Mouse (Mus musculus): ENCODE measurements at regions not wholly inside any gene's neighbourhood (a gene's known extent, or its start where the extent isn't known, plus 50 kb on each side); places are given as distances from the start of the nearest gene placed in this dataset.

DNA sequence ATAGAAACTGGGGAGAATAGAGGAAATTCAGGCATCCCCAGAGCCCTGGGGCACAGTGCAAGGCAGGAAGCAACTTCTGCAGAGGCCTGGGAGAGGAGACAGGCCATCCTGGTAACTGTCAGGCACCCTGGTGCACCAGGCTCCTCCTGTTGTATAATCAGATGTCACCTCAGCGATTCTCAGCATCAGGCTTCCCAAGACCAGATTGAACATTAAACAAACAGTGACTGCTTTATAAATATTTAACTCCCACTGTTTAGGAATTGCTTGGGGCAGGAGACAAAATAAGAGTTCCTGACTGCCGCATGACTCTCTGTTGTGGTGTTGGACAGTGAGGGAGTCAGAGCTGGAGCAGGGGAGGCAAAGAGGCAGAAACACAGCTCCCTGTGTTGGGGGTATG is 1210.1 kb upstream of the A1bg start:
- peaks cover 0 to 5% of the 10 kb centered on the region in 2 experiments; a peak in 1 of 4 replicates for H3K4me1 ChIP-seq (ENCODE audit: control insufficient read depth in 1 of 2, insufficient read depth in 2 of 2, low read length in 2 of 2)
- H3K79me2 ChIP-seq (ENCODE audit: control insufficient read depth, insufficient read depth, low read length, poor library complexity): peaks cover 62% of the 10 kb centered on the region
- no peak overlapping the region for H3K27ac ChIP-seq (ENCODE audit: control insufficient read depth, low read depth, low read length)
- H3K9me3 ChIP-seq (replicated peaks; ENCODE audit: insufficient read depth, low read length): no peaks in the 10 kb centered on the region
- no peak overlapping the region for H3K4me3 ChIP-seq (ENCODE audit: control insufficient read depth in 1 of 2, insufficient read depth in 1 of 2, low read depth in 2 of 2, low read length in 2 of 2)
- H3K9ac ChIP-seq (ENCODE audit: control insufficient read depth, low read depth, low read length, poor library complexity, severe bottlenecking): no peak overlapping the region
- TF ChIP-seq NRF1 (IDR thresholded peaks at IDR 0.05; ENCODE audit: insufficient read depth, low read depth, low read length, poor library complexity, severe bottlenecking): no peak
- TF ChIP-seq EP300 (IDR thresholded peaks at IDR 0.05; ENCODE audit: low read depth in 1 of 2, low read length in 2 of 2): no peak
- no peak for TF ChIP-seq MYC (IDR thresholded peaks at IDR 0.05; ENCODE audit: low read depth, low read length)
- TF ChIP-seq ZMIZ1 (IDR thresholded peaks at IDR 0.05; ENCODE audit: low read depth, low read length): no peak
- TF ChIP-seq TCF12 (IDR thresholded peaks at IDR 0.05; ENCODE audit: low read depth, low read length): no peak
- no peak for TF ChIP-seq MAX (IDR thresholded peaks at IDR 0.05; ENCODE audit: low read length)
- no peak for TF ChIP-seq GATA1 (IDR thresholded peaks at IDR 0.05; ENCODE audit: low read depth, low read length)
- no peak for TF ChIP-seq CTCF (IDR thresholded peaks at IDR 0.05 in 2 of 3, conservative IDR thresholded peaks at IDR 0.05 in 1 of 3; ENCODE audit: control insufficient read depth in 1 of 3, insufficient read depth in 1 of 3, low read depth in 2 of 3, low read length in 3 of 3, poor library complexity in 1 of 3, severe bottlenecking in 1 of 3)
- TF ChIP-seq SIN3A (IDR thresholded peaks at IDR 0.05; ENCODE audit: low read length): no peak; the same call in 1 of the 2 replicates
- no peak for TF ChIP-seq ETS1 (IDR thresholded peaks at IDR 0.05; ENCODE audit: low read depth, low read length)
- TF ChIP-seq POLR2A (IDR thresholded peaks at IDR 0.05; ENCODE audit: control insufficient read depth in 1 of 2, insufficient read depth in 1 of 2, low read depth in 1 of 2, low read length in 2 of 2, poor library complexity in 1 of 2): no peak
- no peak for TF ChIP-seq KAT2A (conservative IDR thresholded peaks at IDR 0.05; ENCODE audit: low read depth, low read length)
- TF ChIP-seq ZKSCAN1 (IDR thresholded peaks at IDR 0.05; ENCODE audit: low read depth, low read length): no peak
- H3K36me3 ChIP-seq (ENCODE audit: control insufficient read depth in 1 of 2, insufficient read depth in 2 of 2, low read length in 2 of 2): peaks cover 5 to 8% of the 10 kb centered on the region in 2 experiments
- DNase-seq (ENCODE audit: low read depth, low spot score): no peak
- H3K27me3 ChIP-seq (ENCODE audit: control insufficient read depth in 1 of 2, insufficient read depth in 2 of 2, low read length in 2 of 2): no peaks in the 10 kb centered on the region

GRCm38 (mm10) chr15:62131686-62132085 is 1208.9 kb upstream of the A1bg start:
- TF ChIP-seq MAZ (IDR thresholded peaks at IDR 0.05; ENCODE audit: low read depth, low read length) (no peak), UBTF (IDR thresholded peaks at IDR 0.05; ENCODE audit: borderline replicate concordance, insufficient read depth, low read depth, low read length) (no peak), MAX (IDR thresholded peaks at IDR 0.05; ENCODE audit: low read length) (no peak), USF1 (IDR thresholded peaks at IDR 0.05; ENCODE audit: low read depth, low read length) (no peak), KAT2A (conservative IDR thresholded peaks at IDR 0.05; ENCODE audit: low read depth, low read length) (no peak), SMC3 (IDR thresholded peaks at IDR 0.05; ENCODE audit: low read depth, low read length) (no peak), ZNF384 (IDR thresholded peaks at IDR 0.05; ENCODE audit: low read depth, low read length) (no peak), USF2 (IDR thresholded peaks at IDR 0.05; ENCODE audit: borderline replicate concordance in 1 of 2, insufficient read depth in 1 of 2, low read depth in 1 of 2, low read length in 2 of 2) (no peak), NRF1 (IDR thresholded peaks at IDR 0.05; ENCODE audit: insufficient read depth, low read depth, low read length, poor library complexity, severe bottlenecking) (no peak), GABPA (IDR thresholded peaks at IDR 0.05; ENCODE audit: low read depth, low read length) (no peak), MYC (IDR thresholded peaks at IDR 0.05; ENCODE audit: low read depth, low read length) (no peak), CHD1 (IDR thresholded peaks at IDR 0.05; ENCODE audit: low read depth, low read length) (no peak), JUND (IDR thresholded peaks at IDR 0.05; ENCODE audit: low read depth, low read length) (no peak), TCF12 (IDR thresholded peaks at IDR 0.05; ENCODE audit: low read depth, low read length) (no peak), HCFC1 (IDR thresholded peaks at IDR 0.05; ENCODE audit: low read depth, low read length) (no peak), BHLHE40 (IDR thresholded peaks at IDR 0.05; ENCODE audit: borderline replicate concordance, low read depth, low read length) (no peak), SIN3A (IDR thresholded peaks at IDR 0.05; ENCODE audit: low read length) (no peak), GATA1 (IDR thresholded peaks at IDR 0.05; ENCODE audit: low read depth, low read length) (no peak)
- Histone ChIP-seq H3K9me3 (replicated peaks; ENCODE audit: insufficient read depth, low read length) (no peaks in the 10 kb centered on the region), H3K4me3 (ENCODE audit: control insufficient read depth in 1 of 2, insufficient read depth in 1 of 2, low read depth in 2 of 2, low read length in 2 of 2) (no peak overlapping the region), H3K4me1 (ENCODE audit: control insufficient read depth in 1 of 2, insufficient read depth in 2 of 2, low read length in 2 of 2) (peaks cover 6 to 15% of the 10 kb centered on the region in 2 experiments), H3K36me3 (ENCODE audit: control insufficient read depth in 1 of 2, insufficient read depth in 2 of 2, low read length in 2 of 2) (peaks cover 9 to 20% of the 10 kb centered on the region in 2 experiments), H3K27me3 (ENCODE audit: control insufficient read depth in 1 of 2, insufficient read depth in 2 of 2, low read length in 2 of 2) (no peaks in the 10 kb centered on the region), H3K79me2 (ENCODE audit: control insufficient read depth, insufficient read depth, low read length, poor library complexity) (peaks cover 66% of the 10 kb centered on the region), H3K9ac (ENCODE audit: control insufficient read depth, low read depth, low read length, poor library complexity, severe bottlenecking) (no peak overlapping the region), H3K27ac (ENCODE audit: control insufficient read depth, low read depth, low read length) (no peak overlapping the region)
- DNase-seq (ENCODE audit: low read depth, low spot score): no peak
